Mouse (Mus musculus) left cerebral cortex, adult 2 months (tissue): Measurements from ENCODE around the gene Masp1. TPM values are rescaled to one million over a fixed set of nuclear protein-coding genes. Genes with fewer than 3 reads are reported as not detected.

Experiments used
- DNase-seq, 2 experiments: peaks; one replicate each; pipeline ENCODE4 v3.0.0; 2021 to 2022; ENCODE audit warnings: low spot score in 2 of 2, mixed read lengths in 1 of 2; ENCODE audit errors: extremely low spot score in 1 of 2
- H3K27ac ChIP-seq: fragments of 200-600 bp; 2 replicates; pipeline ENCODE4 v1.8.1; 2022
- H3K4me3 ChIP-seq: fragments of 200-600 bp; 2 replicates; pipeline ENCODE4 v1.8.1; 2022
- CTCF ChIP-seq: fragments of 200-600 bp; IDR thresholded peaks from 2 replicates; pipeline ENCODE4 v1.8.1; 2022; ENCODE audit warnings: antibody characterized with exemption, mild to moderate bottlenecking, moderate library complexity
- intact Hi-C: fragments of 180-260 bp; cut with DNase I; formaldehyde crosslinking; loops from one replicate; pipeline ENCODE4 v1.15.1; 2025
- total RNA-seq, 2 experiments: library from RNA; stranded (reverse); gene quantifications; 2 replicates each; pipeline ENCODE4 v1.2.3; 2021

Gene Masp1
- total RNA-seq, 2 experiments from 2014 or later, result 12.6 to 14.6 TPM

DNA sequence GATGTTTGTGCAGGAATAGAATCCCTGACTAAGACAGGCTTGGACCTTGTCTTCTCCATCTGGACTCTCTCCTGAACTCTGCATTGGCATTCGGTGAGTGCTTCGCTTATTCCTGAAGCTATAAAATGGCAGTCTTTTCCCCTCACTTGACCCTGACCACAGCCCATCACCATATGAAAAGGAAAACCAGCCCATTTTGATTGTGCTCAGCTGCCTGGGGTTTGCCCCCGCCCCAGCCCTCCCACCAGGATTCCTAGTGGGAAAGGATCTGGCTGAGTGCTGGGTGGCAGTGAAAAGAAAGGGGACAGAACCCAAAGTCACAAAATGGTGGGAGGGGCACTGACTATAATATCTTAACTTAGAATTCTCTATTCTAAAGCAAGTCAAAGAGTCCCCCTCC lies 38.4 kb downstream of the Masp1 start:
- intact Hi-C loops, result no loop called here

DNA sequence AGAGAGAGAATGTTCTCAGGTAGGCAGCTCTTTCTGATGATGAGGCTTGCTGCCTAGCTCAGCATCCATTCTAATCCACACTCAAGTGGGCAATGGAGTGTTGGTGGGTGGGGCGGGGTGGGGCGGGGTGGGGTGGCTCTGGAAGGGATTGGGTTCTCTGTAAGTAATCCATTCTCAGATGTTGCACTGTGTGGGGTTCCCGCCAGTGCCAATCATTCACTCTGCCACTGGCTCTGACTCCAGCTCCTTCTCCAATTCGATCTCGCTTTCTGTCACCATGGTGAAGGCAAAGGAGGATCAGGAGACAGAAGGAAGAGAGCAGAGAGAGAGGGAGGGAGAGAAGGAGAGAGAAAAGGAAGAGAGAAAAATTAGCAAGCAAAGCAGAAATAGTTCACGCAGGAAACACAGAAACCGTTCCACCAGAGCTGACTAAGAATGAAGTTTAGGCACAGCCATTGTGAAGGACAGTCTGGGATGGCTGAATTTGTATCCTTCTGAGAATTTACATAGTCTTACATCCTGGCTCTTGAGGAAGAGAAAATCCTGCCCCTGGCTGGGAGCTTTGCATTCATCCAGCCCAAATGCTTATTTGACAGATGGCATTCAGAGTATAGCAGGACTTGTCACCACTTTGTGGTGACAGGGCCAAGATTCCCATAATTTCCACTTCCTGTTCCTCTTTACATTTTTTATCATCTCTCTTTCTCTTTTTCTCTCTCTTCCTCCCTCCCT lies 40.6 kb downstream of the Masp1 start:
- H3K4me3 ChIP-seq, result no peak overlapping the region
- no peak overlapping the region for H3K27ac ChIP-seq
- no peak for TF ChIP-seq CTCF
- no peak for DNase-seq
- intact Hi-C loops, result no loop called here

More for the DNA sequence above, 38.4 kb downstream of the Masp1 start:
- Histone ChIP-seq H3K4me3 (no peak overlapping the region), H3K27ac (no peak overlapping the region)
- no peak for DNase-seq
- TF ChIP-seq CTCF, result no peak

GRCm38 (mm10) chr16:23476598-23476997 lies 44.0 kb downstream of the Masp1 start:
- Histone ChIP-seq H3K4me3 (no peak overlapping the region), H3K27ac (no peak overlapping the region)
- intact Hi-C loops, result no loop called here
- no peak for DNase-seq
- no peak for TF ChIP-seq CTCF

DNA sequence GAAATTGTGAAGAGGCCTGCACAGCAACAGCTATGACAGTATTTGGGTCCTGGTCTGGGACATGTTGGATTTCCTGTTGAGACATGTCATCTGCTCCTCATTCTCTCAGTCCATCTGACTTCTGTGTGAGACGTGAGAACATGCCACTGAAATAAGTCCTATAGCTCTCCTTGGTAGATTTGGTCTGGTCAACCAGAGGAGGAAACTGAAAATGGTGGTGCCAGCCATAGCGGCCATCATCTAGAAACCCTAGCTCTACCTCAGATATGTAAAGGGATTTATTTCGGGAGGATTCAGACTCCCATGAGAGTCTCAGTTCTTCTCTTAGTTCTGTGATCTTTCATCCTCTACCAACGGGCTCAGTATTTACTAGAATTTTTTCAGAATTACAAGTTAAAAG lies 45.0 kb downstream of the Masp1 start:
- no peak for DNase-seq
- TF ChIP-seq CTCF, result no peak
- H3K27ac ChIP-seq, result no peak overlapping the region
- no peak overlapping the region for H3K4me3 ChIP-seq
- intact Hi-C loops, result no loop called here

DNA sequence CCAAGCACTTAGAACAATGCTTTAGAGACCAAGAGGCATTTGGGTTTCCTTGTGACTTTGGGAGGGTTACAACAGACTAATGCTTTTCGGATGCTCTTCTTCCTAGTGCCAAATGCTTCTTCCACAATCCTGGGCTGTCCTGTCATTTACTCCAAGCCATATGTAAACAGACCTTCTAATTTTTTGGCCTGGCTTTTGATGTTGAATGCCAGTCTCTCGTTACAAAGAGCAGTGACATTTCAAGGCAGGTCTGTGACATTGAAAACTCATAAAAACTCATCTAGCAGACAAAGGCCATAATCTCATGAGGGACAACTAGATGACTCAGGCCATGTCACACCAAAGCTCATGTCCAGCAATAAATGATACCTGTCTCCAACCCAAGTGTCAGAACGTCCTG lies 48.6 kb downstream of the Masp1 start:
- Histone ChIP-seq H3K27ac (no peak overlapping the region), H3K4me3 (no peak overlapping the region)
- intact Hi-C loops, result no loop called here
- no peak for DNase-seq
- no peak for TF ChIP-seq CTCF

- Histone ChIP-seq H3K4me3 (no peak overlapping the region), H3K27ac (no peak overlapping the region)
- intact Hi-C loops, result no loop called here
- no peak for DNase-seq
- TF ChIP-seq CTCF, result no peak
These were observed 49.1 kb downstream of the Masp1 start for GRCm38 (mm10) chr16:23471551-23471950.

GRCm38 (mm10) chr16:23463671-23464347 lies 56.8 kb downstream of the Masp1 start:
- no peak for DNase-seq
- no peak overlapping the region for H3K27ac ChIP-seq
- no peak for TF ChIP-seq CTCF
- no peak overlapping the region for H3K4me3 ChIP-seq
- intact Hi-C loops, result no loop called here

DNA sequence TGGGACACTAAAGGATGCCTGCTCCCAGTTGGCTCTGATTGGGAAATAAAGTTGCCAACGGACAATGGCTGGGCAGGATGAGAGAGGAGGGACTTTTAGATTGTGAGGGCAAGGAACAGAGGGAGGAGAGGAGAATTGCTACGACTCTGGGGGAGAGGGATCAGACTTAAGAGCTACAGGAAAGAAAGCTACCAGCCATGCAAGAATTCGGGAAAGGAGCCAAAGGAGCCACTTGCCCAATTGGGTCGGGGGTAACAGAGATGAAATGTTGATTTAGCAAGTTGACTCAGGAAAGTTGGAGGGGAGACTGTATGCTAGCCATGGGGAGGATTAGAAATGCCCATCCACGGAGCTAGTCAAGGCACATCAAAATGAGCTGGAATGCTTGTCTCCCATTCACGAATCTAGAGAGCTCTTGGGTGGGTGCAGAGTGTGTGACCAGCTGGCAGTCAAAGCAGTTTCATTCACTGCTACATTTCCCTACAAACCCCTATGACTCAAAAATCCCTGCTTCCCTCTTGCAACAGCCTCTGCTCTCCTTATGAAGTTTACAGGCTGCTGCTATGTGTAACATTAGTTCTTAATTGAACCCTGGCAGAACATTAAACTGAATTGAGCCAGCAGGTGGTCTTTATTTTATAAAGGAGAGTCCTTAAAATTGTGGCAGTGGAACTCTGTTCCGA lies 61.6 kb downstream of the Masp1 start:
- Histone ChIP-seq H3K4me3 (no peak overlapping the region), H3K27ac (no peak overlapping the region)
- intact Hi-C loops, result no loop called here
- no peak for DNase-seq
- no peak for TF ChIP-seq CTCF

DNA sequence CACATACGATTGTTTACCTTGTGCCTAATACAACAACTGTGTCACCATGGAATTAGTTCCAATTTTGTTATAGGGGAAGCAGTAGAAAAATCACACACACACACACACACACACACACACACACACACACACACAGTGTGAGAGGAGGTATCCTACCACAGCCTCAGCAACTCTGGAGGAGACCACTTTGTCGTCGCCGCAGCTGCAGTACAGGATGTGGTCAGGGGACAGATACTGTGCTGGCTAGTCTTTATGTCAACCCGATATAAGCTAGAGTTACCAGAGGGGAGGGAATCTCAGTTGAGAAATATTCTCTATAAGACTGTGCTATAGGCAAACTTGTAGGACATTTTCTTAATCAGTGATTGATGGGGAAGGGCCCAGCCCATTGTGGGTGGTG lies 63.3 kb downstream of the Masp1 start:
- intact Hi-C loops, result no loop called here
- no peak for TF ChIP-seq CTCF
- no peak for DNase-seq
- H3K27ac ChIP-seq, result no peak overlapping the region
- H3K4me3 ChIP-seq, result no peak overlapping the region

DNA sequence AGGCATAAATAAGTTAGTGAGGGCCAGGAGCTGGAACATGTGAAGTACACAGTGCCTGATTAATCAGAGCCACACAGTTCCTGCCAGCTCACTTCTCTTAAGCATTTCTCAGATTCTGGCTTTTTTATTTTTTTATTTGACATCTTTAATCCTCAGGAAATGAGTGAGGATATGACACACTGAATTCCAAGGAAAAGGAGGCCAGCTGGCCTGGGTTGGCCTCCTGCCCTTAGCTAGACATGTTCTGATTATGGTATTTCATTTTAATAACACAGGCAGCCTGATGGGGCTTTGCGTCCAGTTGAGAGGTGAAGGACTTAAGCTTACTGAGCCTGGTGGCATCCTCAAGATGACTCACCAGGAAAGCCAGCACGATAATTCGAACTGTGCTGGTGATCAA lies 64.1 kb downstream of the Masp1 start:
- intact Hi-C loops, result no loop called here
- no peak for DNase-seq
- no peak for TF ChIP-seq CTCF

GRCm38 (mm10) chr16:23454376-23454775 lies 66.2 kb downstream of the Masp1 start:
- DNase-seq, result no peak
- no peak for TF ChIP-seq CTCF
- H3K27ac ChIP-seq, result no peak overlapping the region
- H3K4me3 ChIP-seq, result no peak overlapping the region
- intact Hi-C loops, result no loop called here

More for the DNA sequence above, 64.1 kb downstream of the Masp1 start:
- Histone ChIP-seq H3K27ac (no peak overlapping the region), H3K4me3 (no peak overlapping the region)

DNA sequence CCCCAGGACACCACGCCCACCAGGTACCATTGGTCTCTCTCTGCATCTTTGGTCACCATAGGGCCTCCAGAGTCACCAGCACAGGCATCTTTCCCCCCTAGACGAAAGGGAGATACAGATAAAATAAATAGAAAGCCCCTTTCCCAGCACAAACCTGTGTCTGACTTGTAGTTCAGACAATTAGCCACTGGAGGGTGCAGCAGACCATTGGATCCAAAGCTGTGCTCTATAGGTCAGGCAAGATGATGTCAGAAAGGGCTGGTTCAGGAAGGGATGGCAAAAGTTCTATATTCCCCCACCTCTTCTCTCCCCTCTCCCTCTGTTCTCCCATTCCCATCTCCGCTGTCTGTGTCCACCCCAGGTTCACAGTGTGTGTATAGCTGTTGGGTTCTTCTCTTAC lies 68.1 kb downstream of the Masp1 start:
- TF ChIP-seq CTCF, result peak; percentile 88
- peak; percentile 42 to 63 for DNase-seq
- intact Hi-C loops, result loop anchor here (1.0 kb wide), 3 partner anchors 98 to 501 kb away; no protein-coding TSS in a partner anchor
- no peak overlapping the region for H3K27ac ChIP-seq
- H3K4me3 ChIP-seq, result no peak overlapping the region
